Mouse (Mus musculus): Measurements from ENCODE around the gene Atp2b1.

Atp2b1 gene

DNA sequence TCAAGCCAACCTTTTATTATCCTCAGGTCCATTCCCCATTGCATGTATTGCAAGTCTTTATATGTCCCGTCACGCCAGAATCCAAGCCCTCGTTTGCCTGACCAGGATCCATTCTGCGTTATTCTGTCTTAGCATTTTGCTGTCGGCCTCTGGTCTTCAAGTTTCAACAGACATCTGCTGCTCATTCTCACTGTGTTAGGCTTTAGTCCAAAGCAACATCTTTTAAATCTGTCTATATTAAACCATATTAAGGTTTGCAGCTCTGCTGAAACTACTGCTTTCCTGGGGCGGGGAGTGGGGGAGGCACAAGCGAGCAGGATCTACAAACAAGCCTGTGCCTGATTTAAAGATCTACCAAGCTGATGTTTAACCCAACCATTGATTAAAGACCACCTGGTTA lies 115.6 kb downstream of the Atp2b1 start:
- no peak for DNase-seq (ENCODE audit: low read depth, low spot score)

DNA sequence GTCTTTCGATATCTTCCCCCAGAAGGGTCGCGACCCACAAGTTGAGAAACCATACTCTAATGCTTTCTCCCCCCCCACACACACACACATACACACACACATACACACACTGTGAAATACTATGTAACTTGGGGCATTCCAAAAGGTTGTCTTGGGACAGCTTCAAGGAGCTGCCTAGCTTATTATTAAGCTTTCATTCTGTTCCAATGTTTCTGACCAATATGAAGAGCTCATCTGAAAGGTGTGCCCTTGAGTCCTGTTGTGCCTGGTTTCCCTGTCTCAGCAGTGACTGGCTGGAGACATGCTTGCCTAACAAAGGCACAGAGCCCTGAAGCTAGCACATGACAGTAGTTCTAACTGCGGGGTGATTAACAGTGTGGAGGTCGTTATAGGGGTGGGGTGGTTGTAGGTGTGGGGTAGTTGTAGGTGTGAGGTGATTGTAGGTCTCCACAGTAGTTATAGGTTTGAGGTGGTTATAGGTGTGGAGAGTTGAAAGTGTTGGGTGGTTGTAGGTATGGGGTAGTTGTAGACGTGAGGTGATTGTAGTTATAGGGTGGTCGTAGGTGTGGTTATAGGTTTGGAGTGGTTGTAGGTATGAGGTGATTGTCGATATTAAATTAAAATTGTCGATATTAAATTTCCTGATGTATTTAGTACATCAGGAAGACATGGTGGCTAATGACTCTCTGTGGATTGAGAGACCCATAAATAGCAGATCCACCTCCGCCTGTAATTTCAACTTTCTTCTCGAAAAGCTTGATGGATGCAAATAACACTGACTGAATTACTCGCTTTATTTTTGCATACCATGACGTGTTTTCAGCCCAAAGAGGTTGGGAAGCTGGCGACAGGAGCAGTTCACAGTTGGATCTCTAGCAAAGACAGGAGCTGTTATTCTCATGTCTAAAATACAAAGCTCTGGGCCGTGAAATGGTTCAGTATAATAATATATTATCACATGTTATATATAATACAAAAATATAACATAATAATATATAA lies 119.9 kb downstream of the Atp2b1 start:
- DNase-seq (ENCODE audit: low read depth, low spot score) = no peak

DNA sequence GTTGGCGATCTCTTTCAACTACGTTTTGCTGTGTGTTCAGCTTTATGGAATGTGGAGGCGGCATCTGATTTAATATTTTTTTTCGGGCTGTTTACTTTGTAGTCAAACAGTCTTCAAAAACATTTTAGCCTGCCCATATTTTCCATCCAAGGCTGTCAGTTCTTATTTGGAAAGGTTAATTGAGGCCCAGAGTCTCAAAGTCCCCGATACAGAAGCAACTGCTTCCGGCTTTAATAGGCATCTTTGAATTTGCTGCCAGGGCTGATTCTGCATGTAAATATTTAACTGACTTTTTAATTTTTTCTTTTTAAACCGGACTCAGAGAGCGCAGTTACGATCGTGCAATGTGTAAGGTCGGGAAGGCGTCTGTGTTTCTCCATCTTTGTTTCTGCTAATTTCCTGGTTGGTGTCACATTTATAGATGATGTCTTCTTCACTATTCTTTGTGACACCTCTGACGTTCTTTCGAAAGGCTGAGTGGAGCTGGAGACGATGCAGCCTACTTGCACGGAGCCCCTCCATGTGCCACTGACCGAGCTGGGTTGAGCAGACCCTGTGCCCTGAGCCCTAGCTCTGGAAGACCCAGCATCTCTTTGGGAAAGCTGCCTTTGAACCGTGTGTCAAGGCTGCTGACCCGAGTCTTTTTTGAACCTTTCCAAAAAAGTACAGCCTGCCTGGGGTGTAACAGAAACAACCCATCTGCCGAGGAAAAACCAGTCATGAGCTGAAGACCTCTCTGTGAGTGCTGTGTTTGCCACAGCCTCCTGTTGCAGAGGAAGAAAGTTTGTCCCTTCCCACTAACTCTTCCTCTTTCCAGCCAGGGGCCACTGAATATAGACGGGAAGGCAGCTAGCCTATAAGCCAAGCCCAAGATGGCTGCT lies 123.2 kb downstream of the Atp2b1 start:
- no peak for DNase-seq (ENCODE audit: low read depth, low spot score)

DNA sequence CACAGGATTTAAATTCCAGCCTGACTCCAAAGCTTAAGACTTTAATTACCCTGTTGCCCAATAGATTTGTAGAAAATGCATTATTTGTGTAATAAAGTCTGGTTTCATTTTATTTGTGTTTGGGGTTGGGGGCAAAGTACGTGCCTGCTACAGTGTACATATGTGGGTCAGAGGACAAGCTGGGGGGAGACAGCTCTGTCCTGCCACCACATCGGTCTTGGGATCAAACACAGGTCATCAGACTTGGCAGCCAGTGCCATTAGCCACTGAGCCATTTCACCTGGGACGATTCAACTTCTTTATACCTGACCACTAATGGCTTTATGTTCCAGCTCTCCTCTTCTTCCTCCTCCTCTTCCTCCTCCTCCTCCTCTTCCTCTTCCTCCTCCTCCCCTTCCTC lies 124.7 kb downstream of the Atp2b1 start:
- DNase-seq (ENCODE audit: low read depth, low spot score) = no peak

- DNase-seq (ENCODE audit: low read depth, low spot score) = no peak
Observed at GRCm38 (mm10) chr10:99040171-99040570, 126.0 kb downstream of the Atp2b1 start.

DNA sequence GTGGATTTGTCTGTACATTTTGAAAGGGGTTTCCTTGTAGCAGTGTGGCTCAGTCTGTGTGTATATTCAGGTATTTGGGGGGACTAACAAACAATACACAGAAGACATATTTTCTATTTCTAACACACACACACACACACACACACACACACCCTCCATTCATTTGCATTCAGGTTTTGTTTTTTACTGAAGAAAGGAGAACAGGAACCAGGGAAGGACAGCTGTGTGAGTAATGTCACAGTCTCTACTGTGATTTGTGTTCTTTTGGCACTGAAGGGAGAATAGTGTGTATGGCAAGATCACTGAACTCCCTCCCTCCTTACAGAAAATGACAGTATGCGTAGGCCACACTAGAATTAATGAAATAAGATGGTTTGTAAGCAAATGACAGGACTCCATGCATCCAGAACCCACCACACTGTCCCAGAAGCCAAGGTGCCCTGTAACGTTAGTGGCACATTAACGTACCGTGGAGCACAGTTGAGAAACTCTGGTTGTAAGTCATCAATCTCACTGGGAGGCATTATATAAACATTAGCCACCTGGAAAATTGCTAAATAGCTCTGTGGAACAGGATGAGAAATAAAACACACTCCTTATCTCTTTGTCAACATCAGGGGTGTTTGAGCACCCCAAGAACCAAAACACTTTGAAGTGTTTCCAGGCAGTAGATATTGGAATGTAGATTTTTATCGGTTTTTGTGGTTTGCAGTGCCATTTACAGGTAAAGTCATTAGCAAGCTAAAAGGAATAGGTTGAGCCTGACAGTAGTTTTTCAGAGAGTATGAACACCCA lies 132.7 kb downstream of the Atp2b1 start:
- peak; percentile 63 for DNase-seq (ENCODE audit: low read depth, low spot score)

DNA sequence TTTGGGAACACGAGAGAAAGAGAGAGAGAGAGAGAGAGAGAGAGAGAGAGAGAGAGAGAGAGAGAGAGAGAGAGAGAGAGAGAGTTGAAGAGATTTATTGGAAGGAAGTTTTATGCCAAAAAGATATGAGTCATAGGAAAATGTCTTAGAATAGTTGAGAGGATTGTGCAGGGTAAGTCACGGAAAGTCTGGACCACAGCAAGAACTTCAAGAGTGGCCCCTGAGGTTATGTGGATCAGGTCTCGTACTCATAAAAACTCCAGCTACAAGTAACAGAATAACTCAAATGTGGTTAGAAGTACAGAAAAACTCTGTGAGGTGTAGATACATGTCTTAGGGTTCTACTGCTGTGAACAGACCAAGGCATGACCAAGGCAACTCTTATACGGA lies 133.3 kb downstream of the Atp2b1 start:
- no peak for DNase-seq (ENCODE audit: low read depth, low spot score)

DNA sequence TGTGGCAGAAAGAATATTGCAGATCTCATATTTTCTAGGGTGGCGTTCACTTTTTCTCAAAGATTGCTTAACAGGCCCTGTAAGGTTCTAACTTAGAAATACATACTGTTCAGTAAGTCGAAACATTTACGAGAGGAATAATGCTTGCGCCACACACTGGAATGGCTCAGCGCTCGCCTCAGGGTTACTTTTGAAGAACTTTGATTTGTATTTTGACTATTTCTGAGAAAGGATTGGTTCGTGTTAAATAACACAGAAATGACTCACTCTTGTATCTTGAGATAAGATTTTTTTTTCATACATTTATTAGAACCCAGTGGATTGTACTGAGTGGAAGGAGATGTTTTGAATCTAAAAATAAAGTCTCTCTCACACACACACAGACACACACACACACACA lies 135.9 kb downstream of the Atp2b1 start:
- no peak for DNase-seq (ENCODE audit: low read depth, low spot score)

DNA sequence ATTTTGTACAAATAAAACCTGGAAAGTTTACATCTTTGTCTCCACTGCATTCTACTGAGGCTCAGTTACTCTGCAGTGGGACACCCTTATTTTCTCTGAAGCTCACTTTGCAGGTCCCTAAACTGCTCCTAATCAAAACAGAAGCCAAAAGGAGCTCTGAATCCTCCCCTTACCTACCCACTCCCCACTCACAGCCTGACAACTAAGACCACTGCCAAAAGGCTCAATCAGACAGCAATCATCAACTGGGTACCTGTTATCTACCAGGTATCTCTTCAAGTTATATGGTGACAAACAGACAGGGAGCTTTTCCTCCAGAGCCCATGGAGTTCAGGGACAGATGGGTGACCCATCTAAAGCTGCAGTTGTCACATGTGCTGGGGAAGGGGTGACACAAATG lies 138.9 kb downstream of the Atp2b1 start:
- no peak for DNase-seq (ENCODE audit: low read depth, low spot score)

DNA sequence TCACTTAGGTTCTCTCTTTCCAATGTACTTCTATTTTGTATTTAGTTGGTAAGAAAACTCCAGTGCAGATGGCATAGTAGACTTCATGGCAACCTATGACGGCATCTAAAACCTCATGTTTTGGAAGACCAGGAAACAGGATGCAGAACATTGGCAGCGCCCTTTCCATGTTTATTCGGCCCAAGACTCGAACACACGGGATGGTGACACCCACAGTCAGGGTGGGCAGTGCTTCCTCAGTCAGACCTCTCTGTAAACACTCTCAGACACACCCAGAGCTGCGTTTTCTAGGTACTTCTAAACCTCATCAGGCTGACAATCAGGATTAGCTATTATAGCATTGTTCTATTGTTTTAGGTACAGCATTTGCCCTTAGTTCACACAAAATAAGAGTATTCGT lies 146.4 kb downstream of the Atp2b1 start:
- DNase-seq (ENCODE audit: low read depth, low spot score) = no peak

DNA sequence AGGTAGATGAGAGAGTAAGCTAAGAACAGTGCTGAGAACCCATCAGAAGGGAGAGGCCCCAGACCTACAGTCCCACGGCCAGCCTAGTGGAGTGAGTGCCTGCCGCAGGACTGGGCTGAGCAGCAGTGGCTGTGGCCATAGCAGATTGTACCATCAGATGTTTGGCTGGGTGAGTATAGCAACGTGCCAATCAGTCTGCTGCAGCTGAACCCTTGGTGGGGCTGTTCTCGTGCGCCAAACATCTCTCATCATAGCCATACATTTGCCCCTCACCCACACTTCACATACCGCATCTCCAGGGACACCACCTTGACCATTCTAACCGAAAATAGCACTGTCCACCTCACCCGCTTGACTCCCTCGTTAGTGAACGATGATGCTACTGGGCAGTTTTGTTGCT lies 147.2 kb downstream of the Atp2b1 start:
- no peak for DNase-seq (ENCODE audit: low read depth, low spot score)

- no peak for DNase-seq (ENCODE audit: low read depth, low spot score)
Observed at GRCm38 (mm10) chr10:99062546-99062945, 148.3 kb downstream of the Atp2b1 start.
